Mouse (Mus musculus) 416B (cell line): Measurements from ENCODE around the gene Kbtbd12.

Experiments
- DNase-seq: peaks from one replicate; pipeline ENCODE4 v3.0.0; 2011; ENCODE audit warnings: low read depth

The Kbtbd12 gene

GRCm38 (mm10) chr6:88626912-88627311 lies 10.8 kb downstream of the Kbtbd12 start:
- no peak for DNase-seq

- no peak for DNase-seq
These were observed 11.3 kb downstream of the Kbtbd12 start for GRCm38 (mm10) chr6:88626462-88626861.

GRCm38 (mm10) chr6:88621816-88622481 lies 15.8 kb downstream of the Kbtbd12 start:
- no peak for DNase-seq

GRCm38 (mm10) chr6:88619542-88619941 lies 18.2 kb downstream of the Kbtbd12 start:
- DNase-seq, result no peak

- no peak for DNase-seq
These were observed 22.4 kb downstream of the Kbtbd12 start for GRCm38 (mm10) chr6:88615352-88615751.

- DNase-seq, result no peak
These were observed 31.3 kb downstream of the Kbtbd12 start for GRCm38 (mm10) chr6:88606417-88606816.

GRCm38 (mm10) chr6:88605715-88606114 lies 32.0 kb downstream of the Kbtbd12 start:
- DNase-seq, result no peak

GRCm38 (mm10) chr6:88605235-88605634 lies 32.5 kb downstream of the Kbtbd12 start:
- no peak for DNase-seq

- DNase-seq, result no peak
These were observed 41.6 kb downstream of the Kbtbd12 start for GRCm38 (mm10) chr6:88596108-88596507.

GRCm38 (mm10) chr6:88592367-88592766 lies 45.4 kb downstream of the Kbtbd12 start:
- DNase-seq, result no peak

- no peak for DNase-seq
These were observed 47.5 kb downstream of the Kbtbd12 start for GRCm38 (mm10) chr6:88590231-88590630.

- peak; percentile 46 for DNase-seq
These were observed 48.2 kb downstream of the Kbtbd12 start for GRCm38 (mm10) chr6:88589517-88589916.

- DNase-seq, result no peak
These were observed 49.0 kb downstream of the Kbtbd12 start for GRCm38 (mm10) chr6:88588581-88589256.

GRCm38 (mm10) chr6:88587091-88587490 lies 50.7 kb downstream of the Kbtbd12 start:
- DNase-seq, result peak; percentile 86

GRCm38 (mm10) chr6:88583950-88584349 lies 53.8 kb downstream of the Kbtbd12 start:
- DNase-seq, result peak; percentile 88

GRCm38 (mm10) chr6:88576495-88576894 lies 61.3 kb downstream of the Kbtbd12 start:
- no peak for DNase-seq

- no peak for DNase-seq
These were observed 71.1 kb downstream of the Kbtbd12 start for GRCm38 (mm10) chr6:88566676-88567075.

- DNase-seq, result peak; percentile 32
These were observed 72.7 kb downstream of the Kbtbd12 start for GRCm38 (mm10) chr6:88565033-88565432.

- DNase-seq, result no peak
These were observed 77.6 kb downstream of the Kbtbd12 start for GRCm38 (mm10) chr6:88560156-88560555.

- no peak for DNase-seq
These were observed 78.1 kb downstream of the Kbtbd12 start for GRCm38 (mm10) chr6:88559688-88560087.

GRCm38 (mm10) chr6:88558076-88558475 lies 79.7 kb downstream of the Kbtbd12 start:
- DNase-seq, result peak; percentile 50

GRCm38 (mm10) chr6:88557548-88557947 lies 80.2 kb downstream of the Kbtbd12 start:
- DNase-seq, result peak; percentile 48

GRCm38 (mm10) chr6:88549916-88550315 lies 87.8 kb downstream of the Kbtbd12 start:
- DNase-seq, result no peak
